Mouse (Mus musculus): ENCODE data around the gene Rab2b. TPM values are rescaled to one million over a fixed set of nuclear protein-coding genes. Genes with fewer than 3 reads are reported as not detected.

Rab2b gene
- polyA plus RNA-seq, 1 experiment from 2014 or later: 24.8 TPM

- ATAC-seq (ENCODE audit: insufficient number of reproducible peaks, low FRiP score, low TSS enrichment, low read depth): peak; percentile 28; the same call in 1 of the 2 replicates
- Histone ChIP-seq H3K27ac (replicated peaks; ENCODE audit: low read depth, low read length) (no peak overlapping the region), H3K36me3 (ENCODE audit: control insufficient read depth, insufficient read depth, low read length) (peaks cover 16% of the 10 kb centered on the region), H3K27me3 (ENCODE audit: control insufficient read depth, insufficient read depth, low read length) (no peaks in the 10 kb centered on the region), H3K4me2 (ENCODE audit: low read depth, severe bottlenecking) (no peak overlapping the region), H3K4me3 (ENCODE audit: low read depth, low read length) (no peak overlapping the region), H3K4me1 (ENCODE audit: control insufficient read depth, insufficient read depth, low read length) (no peaks in the 10 kb centered on the region), H3K9me3 (ENCODE audit: control insufficient read depth, low read length) (no peaks in the 10 kb centered on the region), H3K9ac (ENCODE audit: low read length) (no peak overlapping the region)
- WGBS: 79% methylated on average over 6 of the region's 6 CpGs
- DNase-seq (ENCODE audit: low spot score): no peak
Measured at GRCm38 (mm10) chr14:52295558-52296264, 16.4 kb upstream of the Rab2b start.

GRCm38 (mm10) chr14:52284191-52284590 is 4.8 kb upstream of the Rab2b start:
- Histone ChIP-seq H3K4me2 (ENCODE audit: low read depth, severe bottlenecking) (no peak overlapping the region), H3K9me3 (ENCODE audit: control insufficient read depth, low read length) (no peaks in the 10 kb centered on the region), H3K4me3 (ENCODE audit: low read depth, low read length) (no peak overlapping the region), H3K27me3 (ENCODE audit: control insufficient read depth, insufficient read depth, low read length) (no peaks in the 10 kb centered on the region), H3K36me3 (ENCODE audit: control insufficient read depth, insufficient read depth, low read length) (peaks cover 10% of the 10 kb centered on the region; the same call in 1 of the 2 replicates), H3K27ac (replicated peaks; ENCODE audit: low read depth, low read length) (no peak overlapping the region), H3K9ac (ENCODE audit: low read length) (no peak overlapping the region), H3K4me1 (ENCODE audit: control insufficient read depth, insufficient read depth, low read length) (peaks cover 5% of the 10 kb centered on the region)
- no peak for ATAC-seq (ENCODE audit: insufficient number of reproducible peaks, low FRiP score, low TSS enrichment, low read depth)
- WGBS: 99% methylated on average over 3 of the region's 3 CpGs
- no peak for DNase-seq (ENCODE audit: low spot score)

- no peaks in the 10 kb centered on the region for H3K27me3 ChIP-seq (ENCODE audit: control insufficient read depth, insufficient read depth, low read length)
- no peaks in the 10 kb centered on the region for H3K9me3 ChIP-seq (ENCODE audit: control insufficient read depth, low read length)
- no peak overlapping the region for H3K4me3 ChIP-seq (ENCODE audit: low read depth, low read length)
- WGBS: 92% methylated on average over 5 of the region's 5 CpGs
- H3K9ac ChIP-seq (ENCODE audit: low read length): no peak overlapping the region
- H3K27ac ChIP-seq (replicated peaks; ENCODE audit: low read depth, low read length): no peak overlapping the region
- peaks cover 5% of the 10 kb centered on the region for H3K4me1 ChIP-seq (ENCODE audit: control insufficient read depth, insufficient read depth, low read length)
- DNase-seq (ENCODE audit: low spot score): no peak
- H3K4me2 ChIP-seq (ENCODE audit: low read depth, severe bottlenecking): no peak overlapping the region
- H3K36me3 ChIP-seq (ENCODE audit: control insufficient read depth, insufficient read depth, low read length): peaks cover 10% of the 10 kb centered on the region; the same call in 1 of the 2 replicates
- no peak for ATAC-seq (ENCODE audit: insufficient number of reproducible peaks, low FRiP score, low TSS enrichment, low read depth)
Measured at GRCm38 (mm10) chr14:52283629-52284028, 4.3 kb upstream of the Rab2b start.

GRCm38 (mm10) chr14:52279747-52280120 is 389 bp upstream of the Rab2b start:
- Histone ChIP-seq H3K4me1 (ENCODE audit: control insufficient read depth, insufficient read depth, low read length) (peaks cover 5% of the 10 kb centered on the region), H3K27ac (replicated peaks; ENCODE audit: low read depth, low read length) (peak overlapping the region; percentile 47; the same call in 1 of the 2 replicates), H3K9me3 (ENCODE audit: control insufficient read depth, low read length) (no peaks in the 10 kb centered on the region), H3K9ac (ENCODE audit: low read length) (peak overlapping the region; percentile 81), H3K4me3 (ENCODE audit: low read depth, low read length) (peak overlapping the region; percentile 93), H3K4me2 (ENCODE audit: low read depth, severe bottlenecking) (peak overlapping the region; percentile 66), H3K36me3 (ENCODE audit: control insufficient read depth, insufficient read depth, low read length) (no peaks in the 10 kb centered on the region), H3K27me3 (ENCODE audit: control insufficient read depth, insufficient read depth, low read length) (no peaks in the 10 kb centered on the region)
- under 1% methylated on average over 21 of the region's 21 CpGs for WGBS
- DNase-seq (ENCODE audit: low spot score) (no peak), ATAC-seq (ENCODE audit: insufficient number of reproducible peaks, low FRiP score, low TSS enrichment, low read depth) (peak; percentile 23; the same call in 1 of the 2 replicates)

- no peak for DNase-seq (ENCODE audit: low spot score)
- H3K4me1 ChIP-seq (ENCODE audit: control insufficient read depth, insufficient read depth, low read length): peaks cover 5% of the 10 kb centered on the region
- H3K36me3 ChIP-seq (ENCODE audit: control insufficient read depth, insufficient read depth, low read length): no peaks in the 10 kb centered on the region
- no peak overlapping the region for H3K9ac ChIP-seq (ENCODE audit: low read length)
- H3K4me3 ChIP-seq (ENCODE audit: low read depth, low read length): no peak overlapping the region
- H3K27ac ChIP-seq (replicated peaks; ENCODE audit: low read depth, low read length): no peak overlapping the region
- H3K27me3 ChIP-seq (ENCODE audit: control insufficient read depth, insufficient read depth, low read length): no peaks in the 10 kb centered on the region
- no peak for ATAC-seq (ENCODE audit: insufficient number of reproducible peaks, low FRiP score, low TSS enrichment, low read depth)
- H3K9me3 ChIP-seq (ENCODE audit: control insufficient read depth, low read length): no peaks in the 10 kb centered on the region
- H3K4me2 ChIP-seq (ENCODE audit: low read depth, severe bottlenecking): no peak overlapping the region
- WGBS: 96% methylated on average over 4 of the region's 4 CpGs
Measured at GRCm38 (mm10) chr14:52277210-52277609, 2.1 kb downstream of the Rab2b start.

GRCm38 (mm10) chr14:52272781-52273180 is 6.6 kb downstream of the Rab2b start:
- WGBS: 67% methylated on average over 3 of the region's 3 CpGs

GRCm38 (mm10) chr14:52257484-52258213 is 21.7 kb downstream of the Rab2b start, which contains the start of gene Chd8:
Chd8 (minus strand) TSS chr14:52257780.
- Histone ChIP-seq H3K9ac (ENCODE audit: low read length) (peak within 1 kb of the TSS; percentile 88), H3K27ac (replicated peaks; ENCODE audit: low read depth, low read length) (peak within 1 kb of the TSS; percentile 73), H3K27me3 (ENCODE audit: control insufficient read depth, insufficient read depth, low read length) (no peaks in the 10 kb centered on the region), H3K4me1 (ENCODE audit: control insufficient read depth, insufficient read depth, low read length) (peaks cover 4% of the 10 kb centered on the region; the same call in 1 of the 2 replicates), H3K9me3 (ENCODE audit: control insufficient read depth, low read length) (no peaks in the 10 kb centered on the region), H3K36me3 (ENCODE audit: control insufficient read depth, insufficient read depth, low read length) (no peaks in the 10 kb centered on the region; the same call in 1 of the 2 replicates), H3K4me2 (ENCODE audit: low read depth, severe bottlenecking) (peak within 1 kb of the TSS; percentile 46), H3K4me3 (ENCODE audit: low read depth, low read length) (peak within 1 kb of the TSS; percentile 66)
- WGBS: under 1% methylated on average over 54 of the region's 54 CpGs
- DNase-seq (ENCODE audit: low spot score): peak; percentile 99
- ATAC-seq (ENCODE audit: insufficient number of reproducible peaks, low FRiP score, low TSS enrichment, low read depth): peak; percentile 100

More at GRCm38 (mm10) chr14:52272781-52273180, 6.6 kb downstream of the Rab2b start:
- Histone ChIP-seq H3K9ac (ENCODE audit: low read length) (no peak overlapping the region), H3K4me1 (ENCODE audit: control insufficient read depth, insufficient read depth, low read length) (no peaks in the 10 kb centered on the region), H3K36me3 (ENCODE audit: control insufficient read depth, insufficient read depth, low read length) (no peaks in the 10 kb centered on the region), H3K9me3 (ENCODE audit: control insufficient read depth, low read length) (no peaks in the 10 kb centered on the region), H3K27me3 (ENCODE audit: control insufficient read depth, insufficient read depth, low read length) (no peaks in the 10 kb centered on the region), H3K4me2 (ENCODE audit: low read depth, severe bottlenecking) (no peak overlapping the region), H3K4me3 (ENCODE audit: low read depth, low read length) (no peak overlapping the region), H3K27ac (replicated peaks; ENCODE audit: low read depth, low read length) (no peak overlapping the region)
- DNase-seq (ENCODE audit: low spot score) (no peak), ATAC-seq (ENCODE audit: insufficient number of reproducible peaks, low FRiP score, low TSS enrichment, low read depth) (no peak)

- Histone ChIP-seq H3K27ac (replicated peaks; ENCODE audit: low read depth, low read length) (no peak overlapping the region), H3K9me3 (ENCODE audit: control insufficient read depth, low read length) (no peaks in the 10 kb centered on the region), H3K4me2 (ENCODE audit: low read depth, severe bottlenecking) (peak overlapping the region; percentile 46), H3K9ac (ENCODE audit: low read length) (peak overlapping the region; percentile 88), H3K4me3 (ENCODE audit: low read depth, low read length) (peak overlapping the region; percentile 66), H3K4me1 (ENCODE audit: control insufficient read depth, insufficient read depth, low read length) (peaks cover 4% of the 10 kb centered on the region; the same call in 1 of the 2 replicates), H3K27me3 (ENCODE audit: control insufficient read depth, insufficient read depth, low read length) (no peaks in the 10 kb centered on the region), H3K36me3 (ENCODE audit: control insufficient read depth, insufficient read depth, low read length) (no peaks in the 10 kb centered on the region)
- no peak for ATAC-seq (ENCODE audit: insufficient number of reproducible peaks, low FRiP score, low TSS enrichment, low read depth)
- peak; percentile 44 for DNase-seq (ENCODE audit: low spot score)
- 11% methylated on average over 18 of the region's 18 CpGs for WGBS
Measured at GRCm38 (mm10) chr14:52256311-52257175, 22.8 kb downstream of the Rab2b start.
